Mouse (Mus musculus) spleen, postnatal 36 days (tissue): ENCODE data around the gene Msi2.

ENCODE experiments used
- DNase-seq, 2 experiments: peaks; one replicate each; pipeline ENCODE4 v3.0.0; 2022; ENCODE audit warnings: low spot score in 2 of 2, mixed read lengths in 1 of 2

Gene Msi2

DNA sequence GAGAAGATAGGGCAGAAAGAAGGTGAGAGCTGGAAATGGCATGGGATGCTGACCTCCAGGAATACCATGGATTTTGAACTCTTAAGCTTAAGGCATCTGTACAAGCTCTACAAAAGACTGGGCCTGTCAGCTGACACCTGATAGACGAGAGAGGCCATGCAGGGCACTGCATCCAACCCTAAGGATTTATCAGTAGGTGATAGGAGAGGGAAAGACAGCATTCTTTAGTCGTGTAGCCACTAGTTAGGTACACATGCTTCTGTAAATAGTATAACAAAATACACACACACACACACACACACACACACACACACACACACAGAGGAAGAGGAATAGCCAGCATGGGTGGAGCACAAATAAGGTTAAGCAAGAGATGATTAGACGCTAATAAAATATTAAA lies 269.7 kb downstream of the Msi2 start:
- no peak for DNase-seq

- no peak for DNase-seq
Observed at GRCm38 (mm10) chr11:88447350-88447749, 271.0 kb downstream of the Msi2 start.

GRCm38 (mm10) chr11:88443905-88444304 lies 274.4 kb downstream of the Msi2 start:
- DNase-seq = no peak

- no peak for DNase-seq
Observed at GRCm38 (mm10) chr11:88443291-88443690, 275.0 kb downstream of the Msi2 start.

DNA sequence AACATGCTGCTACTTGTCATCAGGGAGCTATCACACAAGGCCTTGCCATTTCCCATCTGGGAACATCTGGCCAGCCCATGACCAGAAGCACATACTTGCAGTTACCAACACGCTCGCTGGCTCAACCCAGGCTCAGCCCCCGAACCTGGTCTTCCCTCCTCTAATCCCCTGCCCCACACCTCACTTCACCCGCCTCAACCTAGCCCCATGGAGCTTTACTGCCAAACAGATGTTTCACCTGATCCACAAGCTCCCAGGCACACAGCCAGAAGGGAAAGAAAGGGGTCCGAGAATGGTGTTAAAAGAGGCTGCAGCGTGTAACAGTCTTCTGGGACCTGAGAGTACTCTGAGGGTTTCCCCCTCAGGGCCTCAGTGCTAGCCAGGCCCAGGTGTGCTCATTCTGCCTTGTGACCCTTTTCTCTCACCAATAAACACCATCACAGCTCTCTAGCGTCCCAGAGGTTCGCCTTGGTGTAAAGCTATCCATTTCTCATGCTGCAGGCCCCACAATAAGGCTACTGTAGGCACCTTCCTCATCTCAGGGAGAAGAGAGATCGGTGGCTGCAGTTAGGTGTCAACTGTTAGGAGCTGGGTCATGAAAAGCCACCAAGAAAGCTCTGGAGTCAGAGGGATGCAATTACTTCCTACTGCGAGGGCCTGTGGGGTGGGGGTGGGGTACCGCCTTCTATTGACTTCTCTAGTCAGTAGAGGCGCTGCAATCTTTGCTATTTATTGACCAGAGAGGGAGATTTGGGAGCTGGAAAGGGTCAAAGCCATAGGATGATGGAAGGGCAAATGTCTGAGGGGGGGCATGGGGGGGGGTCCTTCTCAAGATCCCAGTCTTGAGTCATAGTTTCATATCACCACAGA lies 276.2 kb downstream of the Msi2 start:
- DNase-seq = no peak

GRCm38 (mm10) chr11:88438659-88439058 lies 279.7 kb downstream of the Msi2 start:
- DNase-seq = no peak

GRCm38 (mm10) chr11:88436596-88436995 lies 281.7 kb downstream of the Msi2 start:
- no peak for DNase-seq

- no peak for DNase-seq
Observed at GRCm38 (mm10) chr11:88435543-88435942, 282.8 kb downstream of the Msi2 start.

- no peak for DNase-seq
Observed at GRCm38 (mm10) chr11:88431363-88432269, 286.7 kb downstream of the Msi2 start.

GRCm38 (mm10) chr11:88430292-88430691 lies 288.0 kb downstream of the Msi2 start:
- DNase-seq = no peak

- DNase-seq = no peak
Observed at GRCm38 (mm10) chr11:88429680-88430079, 288.6 kb downstream of the Msi2 start.

DNA sequence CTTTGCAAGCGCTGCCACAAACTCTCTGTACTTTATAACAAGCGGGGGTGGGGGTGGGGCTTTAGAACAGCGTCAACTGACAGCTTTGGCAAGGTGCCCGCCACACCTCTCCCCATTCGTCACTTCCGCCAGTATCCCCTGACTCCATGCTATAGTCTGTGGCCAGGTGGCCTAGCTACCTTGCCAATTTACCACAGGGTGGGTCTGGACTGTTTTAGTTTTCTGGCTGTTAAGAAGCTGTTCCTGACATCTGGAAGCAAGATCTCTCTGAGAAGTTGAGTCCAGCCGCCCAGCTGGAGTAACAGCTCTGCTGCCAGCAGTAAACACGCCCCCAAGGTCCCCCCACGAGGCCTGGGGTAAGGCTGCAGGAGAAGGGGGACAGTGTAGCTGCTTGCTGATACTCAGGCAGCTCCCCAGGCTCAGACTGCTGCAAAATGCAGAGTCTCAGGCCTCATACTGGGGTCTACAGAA lies 292.6 kb downstream of the Msi2 start:
- DNase-seq = no peak

DNA sequence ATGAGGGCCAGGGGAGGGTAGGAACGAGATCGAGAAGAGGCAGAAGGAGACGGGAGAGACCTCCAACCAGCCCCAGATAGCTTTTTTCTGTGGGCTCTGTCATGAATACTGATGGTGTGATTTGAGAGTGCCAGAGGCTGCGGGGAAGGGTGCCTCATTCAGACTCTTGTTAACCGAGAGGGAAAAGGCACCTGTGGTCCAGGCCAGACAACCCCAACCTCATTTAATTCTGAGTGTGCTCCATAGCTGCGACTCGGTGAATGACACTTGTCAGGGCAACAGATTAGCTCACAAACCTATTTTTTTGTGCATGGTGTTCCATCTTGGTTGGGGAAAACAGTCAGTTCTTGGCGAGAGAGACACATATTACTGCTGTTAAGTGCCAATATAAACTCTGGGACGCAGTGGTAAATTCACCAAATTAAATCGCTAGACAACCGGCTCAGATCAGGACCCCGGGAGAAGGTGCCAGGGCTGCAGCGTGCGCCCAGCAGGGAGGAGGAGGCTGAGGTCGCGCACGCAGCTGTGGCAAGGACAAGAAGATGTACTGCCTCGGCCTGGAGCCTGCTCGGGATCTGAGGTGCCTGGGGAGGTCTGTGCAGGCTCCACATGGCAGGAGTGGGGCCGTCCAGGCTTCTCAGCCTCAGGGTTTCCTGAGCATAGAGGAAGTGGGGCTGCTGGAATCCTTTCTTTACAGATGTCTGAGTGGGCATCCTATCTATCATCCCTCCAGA lies 294.1 kb downstream of the Msi2 start:
- no peak for DNase-seq

DNA sequence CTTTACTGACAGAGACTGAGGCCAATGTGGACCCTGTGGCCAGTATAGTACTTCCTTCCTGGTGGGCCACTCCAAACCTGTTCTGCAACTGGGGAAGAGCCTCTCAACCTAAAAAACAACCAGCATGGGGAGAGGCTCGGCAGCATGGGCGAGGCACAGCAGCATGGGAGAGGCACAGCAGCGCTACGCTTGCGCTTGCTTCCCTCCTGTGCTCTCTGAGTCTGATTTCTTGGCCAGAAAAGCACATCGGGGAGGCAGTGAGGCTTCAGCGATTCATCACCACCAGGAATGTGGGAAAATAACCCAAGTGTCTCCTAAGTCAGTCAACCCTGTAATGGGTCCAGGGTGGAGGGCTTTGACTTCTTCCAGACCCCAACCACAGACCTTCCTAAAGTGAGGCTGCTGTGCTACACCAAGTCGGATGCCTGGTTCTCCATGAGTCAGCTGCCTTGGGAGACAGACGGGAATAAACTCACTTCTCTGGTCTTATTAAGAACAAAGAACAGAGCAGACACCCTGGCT lies 297.2 kb downstream of the Msi2 start:
- DNase-seq = no peak

DNA sequence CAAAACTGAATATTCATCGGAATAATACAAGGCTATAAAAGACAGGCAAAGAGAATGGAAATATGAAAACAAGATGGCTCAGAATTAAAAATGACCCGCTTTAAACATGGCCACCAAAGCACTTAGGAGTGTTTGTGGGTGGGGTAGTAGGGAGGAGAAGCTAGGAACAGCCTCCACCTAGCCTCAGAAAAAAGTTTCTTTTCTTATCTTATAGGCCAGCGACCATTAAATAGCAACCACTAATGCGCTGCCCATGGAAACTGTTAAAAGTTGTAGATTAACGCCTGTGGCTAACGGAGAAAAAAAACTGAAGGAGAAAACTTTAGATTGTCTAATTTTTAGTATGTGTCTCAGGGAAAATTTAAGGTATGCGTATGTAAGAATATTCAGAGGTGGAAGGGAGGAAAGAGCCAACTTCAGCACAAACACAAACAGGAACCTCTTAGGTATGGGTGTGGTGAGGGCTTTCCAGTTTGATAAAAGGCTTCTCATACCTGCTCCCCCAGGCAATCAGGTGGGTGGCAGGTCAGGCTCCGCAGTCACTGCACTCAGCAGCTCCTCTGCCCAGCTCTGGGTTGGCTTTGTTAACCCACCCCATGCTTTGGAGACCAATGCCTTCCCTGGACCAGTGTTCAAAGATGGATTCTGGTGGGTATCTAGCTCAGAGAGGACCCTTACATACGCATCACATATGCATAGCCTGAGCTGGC lies 298.5 kb downstream of the Msi2 start:
- DNase-seq = no peak

- DNase-seq = no peak
Observed at GRCm38 (mm10) chr11:88419064-88419463, 299.2 kb downstream of the Msi2 start.

- no peak for DNase-seq
Observed at GRCm38 (mm10) chr11:88414157-88414870, 304.0 kb downstream of the Msi2 start.

- no peak for DNase-seq
Observed at GRCm38 (mm10) chr11:88412423-88413094, 305.8 kb downstream of the Msi2 start.

DNA sequence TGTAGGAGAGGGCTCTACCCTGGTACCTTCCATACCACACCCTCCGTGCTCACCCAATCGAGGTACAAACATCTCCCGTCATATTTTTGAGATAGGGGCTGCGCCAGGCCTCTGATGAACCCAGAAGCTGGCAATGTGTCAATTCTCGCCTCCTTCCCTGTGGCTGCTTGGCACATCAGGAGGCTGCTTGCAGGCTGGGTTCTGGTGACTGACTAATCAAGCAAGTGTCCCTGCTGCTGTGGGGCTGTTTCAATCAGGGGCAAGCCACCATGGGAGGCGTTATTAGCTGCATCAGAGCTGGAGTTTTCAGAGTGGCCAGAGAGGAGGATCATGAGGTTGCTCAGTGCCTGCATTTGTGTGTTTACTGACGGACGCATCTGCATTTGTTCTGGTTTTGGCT lies 310.0 kb downstream of the Msi2 start:
- DNase-seq = no peak
